In genomic region chr11:95838598-95838997, GRCm38 (mm10) we compare ENCODE assay signal across 16 mouse cellular contexts. TPM values are rescaled to one million over a fixed set of nuclear protein-coding genes. Genes with fewer than 3 reads are reported as not detected.
DNase-seq lines count a peak whose midpoint lies in the region; ATAC-seq and TF ChIP-seq lines count a peak whose summit lies in the region.
"Had no signal": no experiment of that assay in that cellular context is flagged by ENCODE, and none has a peak within 500 bp of the region (broad histone marks: within the 10 kb centered on the region; RNA-seq: fewer than 3 reads in every experiment).

No protein-coding gene starts in this region.

- H3K27me3 ChIP-seq in heart, embryonic 14.5 days (ENCODE audit: control insufficient read depth, insufficient read depth, low read length) = peaks cover 6% of the 10 kb centered on the region; the same call in 1 of the 2 replicates
- H3K27me3 ChIP-seq in lung, embryonic 16.5 days (ENCODE audit: control insufficient read depth, insufficient read depth, low read depth, low read length) = peaks cover 10% of the 10 kb centered on the region; the same call in 1 of the 2 replicates
- no peaks in the 10 kb centered on the region for H3K27me3 ChIP-seq in MEL (ENCODE audit: control insufficient read depth in 1 of 2, insufficient read depth in 2 of 2, low read length in 2 of 2)
- H3K27me3 ChIP-seq in heart, embryonic 16.5 days (ENCODE audit: control insufficient read depth, insufficient read depth, low read length) = peaks cover 4% of the 10 kb centered on the region; the same call in 1 of the 2 replicates

- no peak for TF ChIP-seq CTCF in MEL (IDR thresholded peaks at IDR 0.05 in 2 of 3, conservative IDR thresholded peaks at IDR 0.05 in 1 of 3; ENCODE audit: control insufficient read depth in 1 of 3, insufficient read depth in 1 of 3, low read depth in 2 of 3, low read length in 3 of 3, poor library complexity in 1 of 3, severe bottlenecking in 1 of 3)

- no peaks in the 10 kb centered on the region for H3K9me3 ChIP-seq in heart, embryonic 14.5 days (ENCODE audit: control insufficient read depth, low read length)
- no peaks in the 10 kb centered on the region for H3K9me3 ChIP-seq in lung, embryonic 16.5 days (ENCODE audit: control insufficient read depth, low read length)
- no peaks in the 10 kb centered on the region for H3K9me3 ChIP-seq in MEL (replicated peaks; ENCODE audit: insufficient read depth, low read length)
- no peaks in the 10 kb centered on the region for H3K9me3 ChIP-seq in heart, embryonic 16.5 days (replicated peaks; ENCODE audit: control insufficient read depth, low read length)
- H3K9me3 ChIP-seq: embryonic facial prominence, embryonic 15.5 days; limb, embryonic 15.5 days; neural tube, embryonic 13.5 days had no signal

- no peaks in the 10 kb centered on the region; the same call in 1 of the 2 replicates for H3K79me2 ChIP-seq in MEL (ENCODE audit: control insufficient read depth, insufficient read depth, low read length, poor library complexity)

- H3K9ac ChIP-seq in heart, embryonic 14.5 days (ENCODE audit: low read length) = peak overlapping the region; percentile 8; the same call in 1 of the 2 replicates
- H3K9ac ChIP-seq in lung, embryonic 16.5 days (ENCODE audit: low read length) = no peak overlapping the region; the same call in 1 of the 2 replicates
- no peak overlapping the region for H3K9ac ChIP-seq in MEL (ENCODE audit: control insufficient read depth, low read depth, low read length, poor library complexity, severe bottlenecking)
- H3K9ac ChIP-seq in heart, embryonic 16.5 days (ENCODE audit: low read length) = 0 out of 2 replicates have a peak overlapping the region, but pooled peaks have one; percentile 4
- H3K9ac ChIP-seq: embryonic facial prominence, embryonic 15.5 days; limb, embryonic 15.5 days; neural tube, embryonic 13.5 days had no signal

- peaks cover 41 to 53% of the 10 kb centered on the region in 2 experiments for H3K4me1 ChIP-seq in heart, embryonic 14.5 days (ENCODE audit: control insufficient read depth in 2 of 2, insufficient read depth in 2 of 2, low read length in 2 of 2)
- H3K4me1 ChIP-seq in lung, embryonic 16.5 days (replicated peaks; ENCODE audit: control insufficient read depth, insufficient read depth, low read length) = peaks cover 40% of the 10 kb centered on the region
- H3K4me1 ChIP-seq in MEL (ENCODE audit: control insufficient read depth in 1 of 2, insufficient read depth in 2 of 2, low read length in 2 of 2) = peaks cover 22 to 62% of the 10 kb centered on the region in 2 experiments
- peaks cover 46% of the 10 kb centered on the region for H3K4me1 ChIP-seq in heart, embryonic 16.5 days (ENCODE audit: control insufficient read depth, insufficient read depth, low read length)

- DNase-seq in heart, adult 9 months (ENCODE audit: low spot score in 2 of 2) = no peak
- no peak for DNase-seq in lung, postnatal 36 days
- DNase-seq in MEL (ENCODE audit: low read depth, low spot score) = no peak
- DNase-seq: adrenal gland, postnatal 10 days; cerebellum, adult 9-10 months; kidney, adult 9 months had no signal

- H3K4me2 ChIP-seq in heart, embryonic 14.5 days (ENCODE audit: low read length) = peak overlapping the region; percentile 52
- no peak overlapping the region for H3K4me2 ChIP-seq in lung, embryonic 16.5 days (ENCODE audit: low read depth, low read length)
- peak overlapping the region; percentile 46 for H3K4me2 ChIP-seq in heart, embryonic 16.5 days (ENCODE audit: low read depth, low read length)
- H3K4me2 ChIP-seq: embryonic facial prominence, embryonic 15.5 days; limb, embryonic 15.5 days; neural tube, embryonic 13.5 days had no signal

- H3K4me3 ChIP-seq in heart, embryonic 14.5 days (ENCODE audit: control insufficient read depth in 1 of 2, insufficient read depth in 1 of 2, low read depth in 1 of 2, low read length in 2 of 2) = no peak overlapping the region
- H3K4me3 ChIP-seq in lung, embryonic 16.5 days (ENCODE audit: low read length) = no peak overlapping the region
- no peak overlapping the region for H3K4me3 ChIP-seq in MEL (ENCODE audit: control insufficient read depth in 1 of 2, insufficient read depth in 1 of 2, low read depth in 2 of 2, low read length in 2 of 2)
- H3K4me3 ChIP-seq in heart, embryonic 16.5 days (ENCODE audit: low read length) = no peak overlapping the region
- H3K4me3 ChIP-seq: embryonic facial prominence, embryonic 15.5 days; limb, embryonic 15.5 days; neural tube, embryonic 13.5 days had no signal

- TF ChIP-seq POLR2A in MEL (IDR thresholded peaks at IDR 0.05; ENCODE audit: control insufficient read depth in 1 of 2, insufficient read depth in 1 of 2, low read depth in 1 of 2, low read length in 2 of 2, poor library complexity in 1 of 2) = no peak

- no peak for TF ChIP-seq RAD21 in MEL (IDR thresholded peaks at IDR 0.05; ENCODE audit: low read depth, low read length)

- no peaks in the 10 kb centered on the region for H3K36me3 ChIP-seq in heart, embryonic 14.5 days (ENCODE audit: control insufficient read depth, insufficient read depth, low read length)
- H3K36me3 ChIP-seq in lung, embryonic 16.5 days (ENCODE audit: control insufficient read depth, insufficient read depth, low read length) = no peaks in the 10 kb centered on the region
- H3K36me3 ChIP-seq in MEL (ENCODE audit: control insufficient read depth in 1 of 2, insufficient read depth in 2 of 2, low read length in 2 of 2) = peaks cover 0 to 32% of the 10 kb centered on the region in 2 experiments; a peak in 2 of 4 replicates
- no peaks in the 10 kb centered on the region for H3K36me3 ChIP-seq in heart, embryonic 16.5 days (ENCODE audit: control insufficient read depth, insufficient read depth)
- H3K36me3 ChIP-seq: embryonic facial prominence, embryonic 15.5 days; limb, embryonic 15.5 days; neural tube, embryonic 13.5 days had no signal

- 82% methylated on average over 4 of the region's 4 CpGs for WGBS in heart, embryonic 14.5 days
- WGBS in lung, embryonic 16.5 days = 68% methylated on average over 4 of the region's 4 CpGs
- 73% methylated on average over 4 of the region's 4 CpGs for WGBS in heart, embryonic 16.5 days

- ATAC-seq in heart, embryonic 14.5 days (ENCODE audit: insufficient number of reproducible peaks, insufficient read depth, low FRiP score, low read depth) = no peak
- no peak for ATAC-seq in lung, embryonic 16.5 days (ENCODE audit: low read depth)
- ATAC-seq in heart, embryonic 16.5 days (replicated peaks; ENCODE audit: extremely low read depth, insufficient read depth, low FRiP score) = no peak
- no peak for ATAC-seq in monocyte, adult 5-6 weeks (replicated peaks; ENCODE audit: insufficient number of reproducible peaks, low FRiP score, low TSS enrichment, poor library complexity, severe bottlenecking)
- ATAC-seq in megakaryocyte-erythroid progenitor cell, adult 5-6 weeks (replicated peaks; ENCODE audit: low FRiP score, low TSS enrichment, poor library complexity, severe bottlenecking) = no peak
- ATAC-seq: hindbrain, postnatal 0 days had no signal

- no peak overlapping the region for H3K27ac ChIP-seq in heart, embryonic 14.5 days (replicated peaks in 1 of 2; ENCODE audit: control insufficient read depth in 1 of 2, insufficient read depth in 1 of 2, low read depth in 2 of 2, low read length in 2 of 2)
- 0 out of 2 replicates have a peak overlapping the region, but pooled peaks have one; percentile 41 for H3K27ac ChIP-seq in lung, embryonic 16.5 days (ENCODE audit: low read length)
- no peak overlapping the region for H3K27ac ChIP-seq in MEL (ENCODE audit: control insufficient read depth, low read depth, low read length)
- H3K27ac ChIP-seq in heart, embryonic 16.5 days (ENCODE audit: low read length) = peak overlapping the region; percentile 3; the same call in 1 of the 2 replicates
- H3K27ac ChIP-seq: embryonic facial prominence, embryonic 15.5 days; hindbrain, postnatal 0 days; limb, embryonic 15.5 days; neural tube, embryonic 13.5 days had no signal

- 0 out of 4 replicates have a peak, but pooled peaks of 1 of the 2 experiments have one; percentile 15 for TF ChIP-seq EP300 in MEL (IDR thresholded peaks at IDR 0.05; ENCODE audit: low read depth in 1 of 2, low read length in 2 of 2)

RNA-seq across cellular contexts. Expression of gene Gngt2, which starts 1.6 kb away (rescaled TPM):
- 34.1 and 34.2 TPM in 2 replicates for polyA plus RNA-seq in heart, embryonic 14.5 days (2014; fragmentation: Nextera tagmentation; extraction: Ambion mirVana)
- 21.7 and 28.2 TPM in 2 replicates for polyA plus RNA-seq in lung, embryonic 16.5 days (2015; fragmentation: Nextera tagmentation; extraction: Ambion mirVana)
- 23.5 and 24.0 TPM in 2 replicates for total RNA-seq in MEL (2012; rRNA removed)
- polyA plus RNA-seq in MEL (2012; ENCODE audit: insufficient read depth in 1 of 2, insufficient read length in 2 of 2, low read depth in 1 of 2, low replicate concordance in 2 of 2, missing spikeins in 1 of 2) = 10 to 100 TPM in 1 of 2 experiments, not detected in 1; 25.9 TPM
- polyA plus RNA-seq in heart, embryonic 16.5 days (2015; fragmentation: Nextera tagmentation; extraction: Ambion mirVana) = 30.3 and 34.7 TPM in 2 replicates
- total RNA-seq in monocyte, adult 5-6 weeks (2017) = 863 to 2,060 TPM (median 1,763 TPM) in 3 replicates
- total RNA-seq in megakaryocyte-erythroid progenitor cell, adult 5-6 weeks (2014; fragmentation: Nextera tagmentation) = 4.4 and 5.0 TPM in 2 replicates
- 4.0 and 4.6 TPM in 2 replicates for total RNA-seq in megakaryocyte-erythroid progenitor cell, adult 5-6 weeks (2017)

RNA-seq across cellular contexts. Expression of gene Abi3, which starts 3.7 kb away (rescaled TPM):
- 9.0 and 11.4 TPM in 2 replicates for polyA plus RNA-seq in heart, embryonic 14.5 days (2014; fragmentation: Nextera tagmentation; extraction: Ambion mirVana)
- polyA plus RNA-seq in lung, embryonic 16.5 days (2015; fragmentation: Nextera tagmentation; extraction: Ambion mirVana) = 16.0 and 18.1 TPM in 2 replicates
- total RNA-seq in MEL (2012; rRNA removed) = 3.2 and 3.3 TPM in 2 replicates
- 10 to 100 TPM in 1 of 2 experiments, not detected in 1; 15.4 TPM for polyA plus RNA-seq in MEL (2012; ENCODE audit: insufficient read depth in 1 of 2, insufficient read length in 2 of 2, low read depth in 1 of 2, low replicate concordance in 2 of 2, missing spikeins in 1 of 2)
- 19.6 and 28.0 TPM in 2 replicates for polyA plus RNA-seq in heart, embryonic 16.5 days (2015; fragmentation: Nextera tagmentation; extraction: Ambion mirVana)
- 160 to 201 TPM (median 188 TPM) in 3 replicates for total RNA-seq in monocyte, adult 5-6 weeks (2017)
- total RNA-seq in megakaryocyte-erythroid progenitor cell, adult 5-6 weeks (2014; fragmentation: Nextera tagmentation) = 5.9 and 8.9 TPM in 2 replicates
- total RNA-seq in megakaryocyte-erythroid progenitor cell, adult 5-6 weeks (2017) = 3.4 and 5.7 TPM in 2 replicates

RNA-seq across cellular contexts. Expression of gene Phospho1, which starts 14.3 kb away (rescaled TPM):
- polyA plus RNA-seq in heart, embryonic 14.5 days (2014; fragmentation: Nextera tagmentation; extraction: Ambion mirVana) = 2.9 and 4.4 TPM in 2 replicates
- 0.47 and 1.7 TPM in 2 replicates for polyA plus RNA-seq in lung, embryonic 16.5 days (2015; fragmentation: Nextera tagmentation; extraction: Ambion mirVana)
- 15.4 and 17.7 TPM in 2 replicates for total RNA-seq in MEL (2012; rRNA removed)
- 10 to 100 TPM in 1 of 2 experiments, not detected in 1; 76.0 TPM for polyA plus RNA-seq in MEL (2012; ENCODE audit: insufficient read depth in 1 of 2, insufficient read length in 2 of 2, low read depth in 1 of 2, low replicate concordance in 2 of 2, missing spikeins in 1 of 2)
- 3.2 and 3.3 TPM in 2 replicates for polyA plus RNA-seq in heart, embryonic 16.5 days (2015; fragmentation: Nextera tagmentation; extraction: Ambion mirVana)
- 2.8 to 3.6 TPM in 2 of 3 replicates, not detected in the other for total RNA-seq in monocyte, adult 5-6 weeks (2017)
- total RNA-seq in megakaryocyte-erythroid progenitor cell, adult 5-6 weeks (2014; fragmentation: Nextera tagmentation) = 5.6 and 7.5 TPM in 2 replicates
- 0.56 and 3.2 TPM in 2 replicates for total RNA-seq in megakaryocyte-erythroid progenitor cell, adult 5-6 weeks (2017)
- polyA plus RNA-seq: forebrain, embryonic 11.5 days; neural tube, embryonic 13.5 days had no signal

Comparison
In these comparisons a context has a peak if more than half of its experiments do, and no peak if none do; other contexts are left out.
1. H3K27ac ChIP-seq: peak in lung, embryonic 16.5 days (single experiment) and heart, embryonic 16.5 days (single experiment); none in heart, embryonic 14.5 days (0 of 2) and MEL (single experiment).
2. H3K9ac ChIP-seq: peak in heart, embryonic 14.5 days (single experiment) and heart, embryonic 16.5 days (single experiment); none in lung, embryonic 16.5 days (single experiment) and MEL (single experiment).